Mouse (Mus musculus) MEL (cell line): ENCODE measurements at regions not wholly inside any gene's neighbourhood (a gene's known extent, or its start where the extent isn't known, plus 50 kb on each side); places are given as distances from the start of the nearest gene placed in this dataset.

ENCODE experiments used
- DNase-seq: peaks from one replicate; pipeline ENCODE4 v3.0.0; 2011; ENCODE audit warnings: low read depth, low spot score
- H3K27ac ChIP-seq: 2 replicates; pipeline ENCODE4 v1.5.1; 2012; ENCODE audit warnings: low read depth, mild to moderate bottlenecking, control low read depth, low read length, moderate library complexity; ENCODE audit not compliant: control insufficient read depth
- H3K27me3 ChIP-seq, 2 experiments: fragments of 150-350 bp in 1 of 2; sonication (generic) in 1 of 2; 2 replicates each; pipeline ENCODE4 v1.6.1; 2012; ENCODE audit warnings: low read length in 2 of 2, mild to moderate bottlenecking in 2 of 2, improper control_type of control experiment in 1 of 2, moderate library complexity in 1 of 2; ENCODE audit not compliant: insufficient read depth in 2 of 2, control insufficient read depth in 1 of 2
- H3K36me3 ChIP-seq, 2 experiments: 2 replicates each; pipeline ENCODE4 v1.6.1; 2012 to 2014; ENCODE audit warnings: low read length in 2 of 2, improper control_type of control experiment in 1 of 2, inconsistent platforms in 1 of 2, mild to moderate bottlenecking in 1 of 2; ENCODE audit not compliant: insufficient read depth in 2 of 2, control insufficient read depth in 1 of 2
- H3K4me1 ChIP-seq, 2 experiments: fragments of 150-350 bp in 1 of 2; sonication (generic) in 1 of 2; 2 replicates each; pipeline ENCODE4 v1.6.1; 2012; ENCODE audit warnings: low read length in 2 of 2, improper control_type of control experiment in 1 of 2, mild to moderate bottlenecking in 1 of 2; ENCODE audit not compliant: insufficient read depth in 2 of 2, control insufficient read depth in 1 of 2
- H3K4me3 ChIP-seq, 2 experiments: fragments of 150-350 bp in 1 of 2; sonication (generic) in 1 of 2; 2 replicates each; pipeline ENCODE4 v1.5.1; 2012; ENCODE audit warnings: low read depth in 2 of 2, low read length in 2 of 2, mild to moderate bottlenecking in 2 of 2, moderate library complexity in 2 of 2, control low read depth in 1 of 2, improper control_type of control experiment in 1 of 2; ENCODE audit not compliant: control insufficient read depth in 1 of 2, insufficient read depth in 1 of 2
- H3K79me2 ChIP-seq: 2 replicates; pipeline ENCODE4 v1.6.1; 2012; ENCODE audit warnings: mild to moderate bottlenecking, low read length, moderate library complexity; ENCODE audit not compliant: control insufficient read depth, poor library complexity, insufficient read depth
- H3K9ac ChIP-seq: 2 replicates; pipeline ENCODE4 v1.6.1; 2012; ENCODE audit warnings: low read depth, mild to moderate bottlenecking, control low read depth, low read length, moderate library complexity; ENCODE audit not compliant: control insufficient read depth, poor library complexity, severe bottlenecking
- H3K9me3 ChIP-seq: fragments of 150-350 bp; sonication (generic); replicated peaks from 2 replicates; pipeline ENCODE4 v1.6.1; 2012; ENCODE audit warnings: mild to moderate bottlenecking, low read length, improper control_type of control experiment, moderate library complexity; ENCODE audit not compliant: insufficient read depth
- CHD1 ChIP-seq: IDR thresholded peaks from 2 replicates; pipeline ENCODE4 v1.6.1; 2012; ENCODE audit warnings: low read depth, mild to moderate bottlenecking, inconsistent platforms, low read length, improper control_type of control experiment
- CHD2 ChIP-seq: IDR thresholded peaks from 2 replicates; pipeline ENCODE4 v1.6.1; 2011; ENCODE audit warnings: low read length, improper control_type of control experiment
- ELF1 ChIP-seq: IDR thresholded peaks from 2 replicates; pipeline ENCODE4 v1.6.1; 2014; ENCODE audit warnings: low read depth, mild to moderate bottlenecking, inconsistent platforms, low read length, improper control_type of control experiment, moderate library complexity
- GATA1 ChIP-seq: IDR thresholded peaks from 2 replicates; pipeline ENCODE4 v1.6.1; 2011; ENCODE audit warnings: low read depth, low read length, improper control_type of control experiment
- KAT2A ChIP-seq: conservative IDR thresholded peaks from 2 replicates; pipeline ENCODE4 v1.6.1; 2012; ENCODE audit warnings: low read depth, low read length, improper control_type of control experiment, inconsistent platforms
- MAFK ChIP-seq: IDR thresholded peaks from 2 replicates; pipeline ENCODE4 v1.6.1; 2011; ENCODE audit warnings: low read depth, mild to moderate bottlenecking, low read length, improper control_type of control experiment, borderline replicate concordance
- MEF2A ChIP-seq: IDR thresholded peaks from 2 replicates; pipeline ENCODE4 v1.6.1; 2014; ENCODE audit warnings: low read depth, mild to moderate bottlenecking, inconsistent platforms, low read length, improper control_type of control experiment; ENCODE audit not compliant: poor library complexity, insufficient replicate concordance, severe bottlenecking; ENCODE audit errors: extremely low read depth
- MYB ChIP-seq: IDR thresholded peaks from 2 replicates; pipeline ENCODE4 v1.6.1; 2011; ENCODE audit warnings: mild to moderate bottlenecking, low read depth, low read length, improper control_type of control experiment
- NELFE ChIP-seq: IDR thresholded peaks from 2 replicates; pipeline ENCODE4 v1.6.1; 2011; ENCODE audit warnings: low read depth, low read length, improper control_type of control experiment
- POLR2A ChIP-seq, 2 experiments: IDR thresholded peaks; 2 replicates each; pipeline ENCODE4 v1.6.1; 2011 to 2012; ENCODE audit warnings: low read length in 2 of 2, mild to moderate bottlenecking in 2 of 2, control low read depth in 1 of 2, improper control_type of control experiment in 1 of 2, low read depth in 1 of 2, moderate library complexity in 1 of 2; ENCODE audit not compliant: control insufficient read depth in 1 of 2, insufficient read depth in 1 of 2, poor library complexity in 1 of 2
- ZMIZ1 ChIP-seq: IDR thresholded peaks from 2 replicates; pipeline ENCODE4 v1.6.1; 2012; ENCODE audit warnings: low read depth, mild to moderate bottlenecking, inconsistent platforms, low read length, improper control_type of control experiment, moderate library complexity

DNA sequence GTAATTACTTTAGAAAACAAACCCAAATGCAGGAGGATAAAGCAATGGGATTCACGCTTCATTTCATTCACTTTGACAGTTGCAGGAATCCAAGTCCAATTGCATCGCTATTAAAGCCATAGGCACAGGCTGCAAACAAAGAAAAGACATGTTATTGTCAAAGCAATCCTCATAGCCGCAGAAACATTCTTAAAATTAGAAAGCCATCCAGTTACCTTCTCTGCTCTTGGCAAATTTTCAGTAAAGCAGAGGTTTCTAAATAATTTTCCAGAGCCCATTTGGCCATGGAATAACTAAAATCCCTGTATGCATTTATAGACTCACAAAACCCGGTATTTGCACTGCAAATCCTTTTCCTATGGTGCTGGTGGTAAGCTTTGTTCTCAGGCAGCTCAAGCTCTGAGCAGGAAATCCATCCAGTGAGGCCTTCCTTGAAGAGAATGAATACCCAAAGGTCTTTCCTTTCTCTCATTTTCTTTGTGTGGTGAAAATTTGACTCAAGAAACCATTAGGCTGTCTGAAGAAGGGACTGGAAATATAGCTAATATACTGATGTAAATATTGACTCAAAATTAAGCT lies 590.6 kb upstream of the Sorcs1 start:
- no peak for DNase-seq
- Histone ChIP-seq H3K9ac (no peak overlapping the region), H3K27ac (no peak overlapping the region)

DNA sequence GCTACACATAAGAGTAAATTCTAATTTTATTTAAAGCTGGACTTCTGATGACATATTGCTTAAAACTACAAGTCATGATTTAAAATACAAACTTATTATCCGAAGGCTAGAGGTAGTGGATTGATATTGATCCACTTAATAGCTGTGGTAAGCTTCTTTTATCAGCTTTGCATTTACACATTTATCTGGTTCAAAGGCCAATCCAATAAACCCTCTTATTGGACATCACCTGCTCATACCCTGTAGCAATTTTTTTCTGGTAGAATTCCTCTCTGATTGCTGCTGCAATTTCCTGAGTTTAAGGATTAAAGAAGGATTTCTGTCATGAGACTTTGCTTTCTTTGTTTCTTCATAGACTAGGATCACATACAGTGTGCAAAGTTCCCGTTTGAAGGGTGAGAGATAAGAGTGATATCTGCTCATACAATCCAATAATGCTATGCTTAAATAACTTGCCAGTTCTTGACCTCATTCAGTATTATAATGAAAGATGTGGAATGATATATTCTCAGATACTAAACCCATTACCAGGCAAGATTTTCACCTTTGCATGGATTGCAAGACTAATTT lies 561.9 kb upstream of the Sorcs1 start:
- no peak overlapping the region for H3K9ac ChIP-seq
- H3K4me1 ChIP-seq = no peaks in the 10 kb centered on the region
- no peaks in the 10 kb centered on the region for H3K79me2 ChIP-seq
- no peaks in the 10 kb centered on the region for H3K27me3 ChIP-seq
- DNase-seq = no peak
- H3K36me3 ChIP-seq = no peaks in the 10 kb centered on the region
- TF ChIP-seq GATA1 = no peak
- TF ChIP-seq ZMIZ1 = no peak
- no peak for TF ChIP-seq ELF1
- no peak for TF ChIP-seq KAT2A
- TF ChIP-seq MYB = no peak
- H3K4me3 ChIP-seq = no peak overlapping the region
- no peak overlapping the region for H3K27ac ChIP-seq
- no peaks in the 10 kb centered on the region for H3K9me3 ChIP-seq

More for the DNA sequence above, 590.6 kb upstream of the Sorcs1 start:
- TF ChIP-seq KAT2A (no peak), MAFK (no peak), CHD2 (no peak)
- TF ChIP-seq, all 39 proteins: peak for 0
- Histone ChIP-seq H3K36me3 (no peaks in the 10 kb centered on the region), H3K4me3 (no peak overlapping the region), H3K9me3 (no peaks in the 10 kb centered on the region), H3K27me3 (no peaks in the 10 kb centered on the region), H3K4me1 (no peaks in the 10 kb centered on the region), H3K79me2 (no peaks in the 10 kb centered on the region)

DNA sequence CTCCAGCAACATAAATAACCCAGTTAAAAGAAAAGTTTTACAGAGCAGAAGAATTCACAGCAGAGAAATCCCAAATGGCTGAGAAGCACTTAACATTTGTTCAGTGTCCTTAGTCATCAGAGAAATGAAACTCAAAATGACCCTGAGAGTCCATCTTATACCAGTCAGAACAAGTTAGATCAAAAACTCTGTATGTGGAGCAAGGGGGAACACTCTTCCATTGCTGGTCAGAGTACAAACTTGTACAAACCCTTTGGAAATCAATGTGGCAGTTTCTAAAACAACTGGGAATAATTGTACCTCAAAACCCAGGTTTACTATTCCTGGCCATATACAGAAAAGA lies 559.7 kb upstream of the Sorcs1 start:
- H3K36me3 ChIP-seq = no peaks in the 10 kb centered on the region

More for the DNA sequence above, 559.7 kb upstream of the Sorcs1 start:
- DNase-seq = no peak
- H3K9ac ChIP-seq = no peak overlapping the region
- H3K4me1 ChIP-seq = no peaks in the 10 kb centered on the region
- TF ChIP-seq CHD1 (no peak), MEF2A (no peak), POLR2A (IDR thresholded peaks at IDR 0.05; ENCODE audit: control insufficient read depth in 1 of 2, insufficient read depth in 1 of 2, low read depth in 1 of 2, low read length in 2 of 2, poor library complexity in 1 of 2) (no peak), NELFE (no peak), ZMIZ1 (no peak)
- no peak overlapping the region for H3K4me3 ChIP-seq
- H3K9me3 ChIP-seq = no peaks in the 10 kb centered on the region
- H3K27ac ChIP-seq = no peak overlapping the region
- no peaks in the 10 kb centered on the region for H3K79me2 ChIP-seq
- H3K27me3 ChIP-seq = no peaks in the 10 kb centered on the region
